Mouse (Mus musculus) heart, postnatal 0 days (tissue): Measurements from ENCODE around the gene Lrrc28.

Source experiments
- CTCF ChIP-seq: IDR thresholded peaks from 2 replicates; pipeline ENCODE4 v1.5.1; 2016; ENCODE audit warnings: antibody characterized with exemption, control low read depth, low read depth
- EP300 ChIP-seq: IDR thresholded peaks from 2 replicates; pipeline ENCODE4 v1.6.1; 2016; ENCODE audit warnings: antibody characterized with exemption, low read depth

- TF ChIP-seq CTCF (no peak), EP300 (no peak)
These were observed 1.1 kb upstream of the Lrrc28 start for GRCm38 (mm10) chr7:67646131-67646530.
